Mouse (Mus musculus) limb, embryonic 15.5 days (tissue): ENCODE data around the gene Ap1m1. TPM values are rescaled to one million over a fixed set of nuclear protein-coding genes. Genes with fewer than 3 reads are reported as not detected.
A peak's percentile ranks its signal among the peaks of the same experiment; 100 is the strongest.

ENCODE experiments used
- ATAC-seq: fragments of 200-750 bp; cut with Nextera tagmentation; 2 replicates; pipeline ENCODE4 v1.8.0; 2017; ENCODE audit warnings: low read depth, moderate TSS enrichment; ENCODE audit not compliant: insufficient number of reproducible peaks, low FRiP score, low TSS enrichment
- H3K27ac ChIP-seq: fragments of 300-500 bp; sonication (generic); 2 replicates; pipeline ENCODE4 v1.5.1; 2015; ENCODE audit warnings: moderate library complexity, mild to moderate bottlenecking, inconsistent platforms
- H3K27me3 ChIP-seq: fragments of 300-500 bp; sonication (generic); 2 replicates; pipeline ENCODE4 v1.6.1; 2015; ENCODE audit warnings: inconsistent platforms
- H3K36me3 ChIP-seq: fragments of 300-500 bp; sonication (generic); 2 replicates; pipeline ENCODE4 v1.6.1; 2015; ENCODE audit warnings: inconsistent platforms
- H3K4me1 ChIP-seq: fragments of 300-500 bp; sonication (generic); 2 replicates; pipeline ENCODE4 v1.6.1; 2015; ENCODE audit warnings: inconsistent platforms
- H3K4me2 ChIP-seq: fragments of 300-500 bp; sonication (generic); 2 replicates; pipeline ENCODE4 v1.6.1; 2015; ENCODE audit warnings: mild to moderate bottlenecking, inconsistent platforms
- H3K4me3 ChIP-seq: fragments of 300-500 bp; sonication (generic); 2 replicates; pipeline ENCODE4 v1.5.1; 2015; ENCODE audit warnings: mild to moderate bottlenecking, inconsistent platforms
- H3K9ac ChIP-seq: fragments of 300-500 bp; sonication (generic); 2 replicates; pipeline ENCODE4 v1.6.1; 2015; ENCODE audit warnings: inconsistent platforms
- H3K9me3 ChIP-seq: fragments of 300-500 bp; sonication (generic); 2 replicates; pipeline ENCODE4 v1.6.1; 2016; ENCODE audit warnings: inconsistent platforms
- WGBS: fragments of 180-500 bp; shearing (Covaris S2); methylation state at CpG from one replicate; pipeline ENCODE4 v1.1.7; 2015; 5-methylcytosine and 5-hydroxymethylcytosine counted together
- polyA plus RNA-seq: library from polyadenylated mRNA; unstranded; fragments of >200 nt; fragmentation: Nextera tagmentation; extraction: Ambion mirVana; gene quantifications from 2 replicates; pipeline ENCODE4 v1.2.1, GENCODE M21; 2015

Gene Ap1m1
- polyA plus RNA-seq, 1 experiment from 2014 or later: 99.5 TPM

- Histone ChIP-seq H3K4me3 (no peak overlapping the region), H3K36me3 (no peaks in the 10 kb centered on the region), H3K4me2 (no peak overlapping the region), H3K4me1 (peaks cover 28% of the 10 kb centered on the region), H3K27me3 (no peaks in the 10 kb centered on the region), H3K9me3 (no peaks in the 10 kb centered on the region), H3K27ac (no peak overlapping the region), H3K9ac (no peak overlapping the region)
- ATAC-seq: no peak
- 87% methylated on average over 1 of the region's 1 CpGs for WGBS
Measured at GRCm38 (mm10) chr8:72298928-72299327, 59.1 kb downstream of the Ap1m1 start.

GRCm38 (mm10) chr8:72300654-72301400 is 61.0 kb downstream of the Ap1m1 start:
- no peak for ATAC-seq
- no peak overlapping the region for H3K9ac ChIP-seq

GRCm38 (mm10) chr8:72301497-72301896 is 61.7 kb downstream of the Ap1m1 start:
- Histone ChIP-seq H3K4me3 (no peak overlapping the region), H3K27ac (no peak overlapping the region)
- 77% methylated on average over 5 of the region's 5 CpGs for WGBS

More at GRCm38 (mm10) chr8:72300654-72301400, 61.0 kb downstream of the Ap1m1 start:
- Histone ChIP-seq H3K4me3 (no peak overlapping the region), H3K9me3 (no peaks in the 10 kb centered on the region), H3K4me1 (peaks cover 11% of the 10 kb centered on the region), H3K36me3 (no peaks in the 10 kb centered on the region), H3K4me2 (no peak overlapping the region), H3K27ac (no peak overlapping the region; the same call in 1 of the 2 replicates), H3K27me3 (no peaks in the 10 kb centered on the region)
- 77% methylated on average over 9 of the region's 9 CpGs for WGBS

GRCm38 (mm10) chr8:72302986-72303612 is 63.3 kb downstream of the Ap1m1 start:
- Histone ChIP-seq H3K9ac (no peak overlapping the region), H3K36me3 (no peaks in the 10 kb centered on the region), H3K4me3 (no peak overlapping the region), H3K27ac (peak overlapping the region; percentile 90), H3K9me3 (no peaks in the 10 kb centered on the region), H3K4me2 (no peak overlapping the region), H3K27me3 (no peaks in the 10 kb centered on the region), H3K4me1 (peaks cover 6% of the 10 kb centered on the region; the same call in 1 of the 2 replicates)
- 50% methylated on average over 8 of the region's 8 CpGs for WGBS
- ATAC-seq: peak; percentile 69; the same call in 1 of the 2 replicates

More at GRCm38 (mm10) chr8:72301497-72301896, 61.7 kb downstream of the Ap1m1 start:
- H3K9me3 ChIP-seq: no peaks in the 10 kb centered on the region
- H3K4me2 ChIP-seq: no peak overlapping the region
- ATAC-seq: no peak
- peaks cover 6% of the 10 kb centered on the region; the same call in 1 of the 2 replicates for H3K4me1 ChIP-seq
- no peak overlapping the region for H3K9ac ChIP-seq
- no peaks in the 10 kb centered on the region for H3K27me3 ChIP-seq
- H3K36me3 ChIP-seq: no peaks in the 10 kb centered on the region

GRCm38 (mm10) chr8:72303633-72304032 is 63.8 kb downstream of the Ap1m1 start:
- H3K4me2 ChIP-seq: no peak overlapping the region
- no peaks in the 10 kb centered on the region for H3K27me3 ChIP-seq
- H3K9me3 ChIP-seq: no peaks in the 10 kb centered on the region
- 25% methylated on average over 8 of the region's 8 CpGs for WGBS
- H3K9ac ChIP-seq: no peak overlapping the region
- H3K4me1 ChIP-seq: peaks cover 6% of the 10 kb centered on the region; the same call in 1 of the 2 replicates
- H3K36me3 ChIP-seq: no peaks in the 10 kb centered on the region
- no peak overlapping the region for H3K4me3 ChIP-seq
- 0 out of 2 replicates have a peak, but pooled peaks have one; percentile 46 for ATAC-seq
- peak overlapping the region; percentile 90 for H3K27ac ChIP-seq

GRCm38 (mm10) chr8:72305210-72305905 is 65.5 kb downstream of the Ap1m1 start, which contains the start of gene Gm10282:
Gene Gm10282 (minus strand): TSS chr8:72305260.
- Histone ChIP-seq H3K27me3 (no peaks in the 10 kb centered on the region), H3K9ac (no peak within 1 kb of the TSS), H3K27ac (no peak within 1 kb of the TSS), H3K4me3 (no peak within 1 kb of the TSS), H3K36me3 (no peaks in the 10 kb centered on the region), H3K4me1 (peaks cover 6% of the 10 kb centered on the region; the same call in 1 of the 2 replicates), H3K4me2 (no peak within 1 kb of the TSS), H3K9me3 (no peaks in the 10 kb centered on the region)
- 73% methylated on average over 16 of the region's 16 CpGs for WGBS
- no peak for ATAC-seq

GRCm38 (mm10) chr8:72306913-72307312 is 67.1 kb downstream of the Ap1m1 start:
- no peak overlapping the region for H3K9ac ChIP-seq
- no peak overlapping the region for H3K4me2 ChIP-seq
- no peak for ATAC-seq
- no peaks in the 10 kb centered on the region for H3K27me3 ChIP-seq
- H3K4me1 ChIP-seq: peaks cover 6% of the 10 kb centered on the region; the same call in 1 of the 2 replicates
- 69% methylated on average over 5 of the region's 5 CpGs for WGBS
- H3K36me3 ChIP-seq: no peaks in the 10 kb centered on the region
- H3K4me3 ChIP-seq: no peak overlapping the region
- no peak overlapping the region for H3K27ac ChIP-seq
- H3K9me3 ChIP-seq: no peaks in the 10 kb centered on the region

Other genes with a start within 250 kb of the Ap1m1 start
- 1.2 and 2.0 TPM in 2 replicates for gene Cyp4f18, start 230.4 kb upstream of the Ap1m1 start, polyA plus RNA-seq
- gene Olfr372, start 198.8 kb upstream of the Ap1m1 start, polyA plus RNA-seq: not detected in 2 replicates
- gene Olfr373, start 156.8 kb upstream of the Ap1m1 start, polyA plus RNA-seq: 0.04 TPM in 1 of 2 replicates, not detected in the other
- gene Olfr374, start 133.0 kb upstream of the Ap1m1 start, polyA plus RNA-seq: 0.01 and 0.09 TPM in 2 replicates
- 665 and 704 TPM in 2 replicates for gene Tpm4, start 105.0 kb upstream of the Ap1m1 start, polyA plus RNA-seq
- gene Rab8a, start 78.8 kb upstream of the Ap1m1 start, polyA plus RNA-seq: 110 and 133 TPM in 2 replicates
- not detected in 2 replicates for gene Hsh2d, start 50.4 kb upstream of the Ap1m1 start, polyA plus RNA-seq
- not detected in 2 replicates for gene Cib3, start 27.2 kb upstream of the Ap1m1 start, polyA plus RNA-seq
- gene Gm11034, start 26.4 kb upstream of the Ap1m1 start, polyA plus RNA-seq: not detected in 2 replicates
- gene Fam32a, start 20.3 kb upstream of the Ap1m1 start, polyA plus RNA-seq: 65.9 and 66.2 TPM in 2 replicates
- 19.9 and 20.1 TPM in 2 replicates for gene Gm10282, start 65.2 kb downstream of the Ap1m1 start, polyA plus RNA-seq
- gene Klf2, start 79.0 kb downstream of the Ap1m1 start, polyA plus RNA-seq: 14.8 and 16.3 TPM in 2 replicates
- 50.4 and 54.8 TPM in 2 replicates for gene Eps15l1, start 181.4 kb downstream of the Ap1m1 start, polyA plus RNA-seq
- gene Calr3, start 203.9 kb downstream of the Ap1m1 start, polyA plus RNA-seq: 1.4 and 1.7 TPM in 2 replicates
- 14.2 and 14.7 TPM in 2 replicates for gene 1700030K09Rik, start 203.9 kb downstream of the Ap1m1 start, polyA plus RNA-seq
- gene Cherp, start 235.2 kb downstream of the Ap1m1 start, polyA plus RNA-seq: 53.4 and 58.2 TPM in 2 replicates